Mouse (Mus musculus) testis, postnatal 10 days (tissue): ENCODE data around the gene Crtc3.

Experiments
- DNase-seq: peaks from one replicate; pipeline ENCODE4 v3.0.0; 2021; ENCODE audit warnings: low spot score

Crtc3 gene

GRCm38 (mm10) chr7:80638460-80638859 is 50.2 kb downstream of the Crtc3 start:
- DNase-seq = no peak

- no peak for DNase-seq
Observed at GRCm38 (mm10) chr7:80636953-80637800, 51.5 kb downstream of the Crtc3 start.

GRCm38 (mm10) chr7:80636288-80636952 is 52.3 kb downstream of the Crtc3 start:
- no peak for DNase-seq

- DNase-seq = no peak
Observed at GRCm38 (mm10) chr7:80635866-80636265, 52.8 kb downstream of the Crtc3 start.

GRCm38 (mm10) chr7:80634741-80635140 is 53.9 kb downstream of the Crtc3 start:
- DNase-seq = no peak

- DNase-seq = no peak
Observed at GRCm38 (mm10) chr7:80633635-80634034, 55.0 kb downstream of the Crtc3 start.

GRCm38 (mm10) chr7:80631993-80632392 is 56.7 kb downstream of the Crtc3 start:
- no peak for DNase-seq

GRCm38 (mm10) chr7:80631405-80631804 is 57.3 kb downstream of the Crtc3 start:
- no peak for DNase-seq

- DNase-seq = no peak
Observed at GRCm38 (mm10) chr7:80629369-80629768, 59.3 kb downstream of the Crtc3 start.

GRCm38 (mm10) chr7:80628708-80629183 is 59.9 kb downstream of the Crtc3 start:
- DNase-seq = no peak

GRCm38 (mm10) chr7:80626943-80627342 is 61.7 kb downstream of the Crtc3 start:
- no peak for DNase-seq

- no peak for DNase-seq
Observed at GRCm38 (mm10) chr7:80625841-80626240, 62.8 kb downstream of the Crtc3 start.

- no peak for DNase-seq
Observed at GRCm38 (mm10) chr7:80623276-80623675, 65.4 kb downstream of the Crtc3 start.

- no peak for DNase-seq
Observed at GRCm38 (mm10) chr7:80616096-80616495, 72.6 kb downstream of the Crtc3 start.

- DNase-seq = no peak
Observed at GRCm38 (mm10) chr7:80614042-80614441, 74.6 kb downstream of the Crtc3 start.

- DNase-seq = no peak
Observed at GRCm38 (mm10) chr7:80612191-80612787, 76.4 kb downstream of the Crtc3 start.

GRCm38 (mm10) chr7:80611646-80612045 is 77.0 kb downstream of the Crtc3 start:
- no peak for DNase-seq

GRCm38 (mm10) chr7:80607503-80607902 is 81.2 kb downstream of the Crtc3 start:
- no peak for DNase-seq

GRCm38 (mm10) chr7:80606435-80606834 is 82.2 kb downstream of the Crtc3 start:
- no peak for DNase-seq

- no peak for DNase-seq
Observed at GRCm38 (mm10) chr7:80605557-80605930, 83.1 kb downstream of the Crtc3 start.

- DNase-seq = no peak
Observed at GRCm38 (mm10) chr7:80604908-80605556, 83.6 kb downstream of the Crtc3 start.

GRCm38 (mm10) chr7:80602574-80602973 is 86.1 kb downstream of the Crtc3 start:
- no peak for DNase-seq
